Mouse (Mus musculus): ENCODE measurements at regions not wholly inside any gene's neighbourhood (a gene's known extent, or its start where the extent isn't known, plus 50 kb on each side); places are given as distances from the start of the nearest gene placed in this dataset.

GRCm38 (mm10) chr19:16075512-16076086 is 57.0 kb upstream of the Gnaq start:
- intact Hi-C loops (cut with DNase I), result no loop called here
- DNase-seq, result no peak

GRCm38 (mm10) chr19:16075026-16075425 is 57.6 kb upstream of the Gnaq start:
- intact Hi-C loops (cut with DNase I), result no loop called here
- no peak for DNase-seq

GRCm38 (mm10) chr19:16067314-16067713 is 65.3 kb upstream of the Gnaq start:
- no peak for DNase-seq
- intact Hi-C loops (cut with DNase I), result no loop called here

DNA sequence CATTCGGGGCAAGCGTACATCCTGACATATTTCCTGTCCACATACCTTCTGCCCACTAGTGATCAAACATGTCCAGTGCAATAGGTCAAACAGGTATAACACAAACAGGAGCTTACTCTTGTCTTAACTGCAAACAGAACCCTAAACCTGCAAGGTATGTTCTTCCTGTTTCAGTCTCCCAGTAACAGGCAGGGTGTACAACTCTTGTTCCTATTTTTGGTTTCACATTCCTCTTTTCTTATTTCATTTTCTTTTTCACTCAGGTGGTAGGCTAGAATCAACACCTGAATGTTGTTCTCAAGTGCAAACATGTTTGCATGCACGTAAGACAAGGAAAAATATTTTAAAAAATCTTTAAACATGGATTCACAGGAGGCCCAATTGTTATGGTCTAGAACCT is 67.7 kb upstream of the Gnaq start:
- no peak for DNase-seq
- intact Hi-C loops (cut with DNase I), result loop anchor here (1.0 to 5.0 kb wide), 7 partner anchors 64 to 534 kb away; partner anchors contain the start of gene Gna14

GRCm38 (mm10) chr19:16063916-16064580 is 68.6 kb upstream of the Gnaq start:
- peak; percentile 81 to 83 for DNase-seq
- intact Hi-C loops (cut with DNase I), result loop anchor here (1.0 to 5.0 kb wide), 7 partner anchors 65 to 535 kb away; partner anchors contain the start of gene Gna14

DNA sequence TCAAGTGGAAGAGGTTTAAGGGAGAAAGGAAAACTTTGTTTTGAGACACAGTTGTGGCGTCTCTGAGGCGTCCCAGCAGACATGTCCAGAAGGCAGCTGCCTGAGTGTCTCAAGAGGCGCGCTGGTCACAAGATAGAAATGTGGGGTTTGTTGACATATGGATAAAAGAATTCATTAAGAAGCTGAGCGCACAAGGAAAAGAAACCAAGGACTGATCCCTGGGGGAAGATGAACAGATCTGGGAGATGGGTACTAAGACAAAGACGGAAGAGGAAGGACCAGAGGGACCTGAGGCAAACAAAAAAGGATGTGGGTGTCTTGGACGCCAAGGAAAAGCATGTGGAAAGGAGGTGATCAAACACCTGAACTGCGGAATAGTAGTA is 69.1 kb upstream of the Gnaq start:
- intact Hi-C loops (cut with DNase I), result loop anchor here (5.0 kb wide), 4 partner anchors 264 to 374 kb away; partner anchors contain the start of gene Gna14
- DNase-seq, result peak in 1 of 2 experiments; percentile 18

DNA sequence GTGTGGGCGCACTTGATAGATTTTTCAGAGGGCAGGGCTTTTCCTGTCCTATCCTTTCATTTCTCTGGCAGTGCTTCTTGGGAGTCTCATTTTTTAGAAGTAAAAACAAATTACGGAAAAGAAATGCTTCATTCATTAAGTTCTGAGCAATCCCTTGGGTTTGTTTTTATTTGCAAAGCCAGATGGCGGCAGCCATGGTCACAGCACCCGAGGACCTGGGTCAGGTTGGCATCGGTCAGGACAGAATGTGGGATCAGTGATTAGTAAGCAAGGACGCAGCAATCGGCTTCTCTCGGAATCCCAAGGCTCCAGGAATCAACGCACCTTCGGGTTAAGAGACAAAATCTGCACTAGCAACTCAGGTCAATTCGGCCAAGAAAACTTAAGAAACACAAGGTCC is 70.8 kb upstream of the Gnaq start:
- no peak for DNase-seq
- intact Hi-C loops (cut with DNase I), result loop anchor here (5.0 kb wide), 4 partner anchors 265 to 375 kb away; partner anchors contain the start of gene Gna14

DNA sequence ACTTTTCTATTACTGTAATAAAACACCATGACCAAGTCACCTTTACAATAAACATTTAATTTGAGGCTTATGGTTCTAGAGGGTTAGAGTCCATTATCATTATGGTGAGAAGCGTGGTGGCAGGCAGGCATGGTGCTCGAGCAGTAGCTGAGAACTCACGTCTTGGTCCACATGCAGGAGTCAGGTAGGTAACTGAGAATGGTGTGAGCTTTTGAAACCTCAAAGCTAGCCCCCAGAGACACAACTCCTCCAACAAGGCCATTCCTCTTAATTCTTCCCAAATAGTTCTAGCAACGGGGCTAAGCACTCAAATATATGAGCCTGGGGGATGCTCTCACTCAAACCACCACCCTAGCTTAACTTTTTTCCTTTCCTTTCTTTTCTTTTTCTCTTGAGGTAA is 73.6 kb upstream of the Gnaq start:
- intact Hi-C loops (cut with DNase I), result no loop called here
- DNase-seq, result no peak

DNA sequence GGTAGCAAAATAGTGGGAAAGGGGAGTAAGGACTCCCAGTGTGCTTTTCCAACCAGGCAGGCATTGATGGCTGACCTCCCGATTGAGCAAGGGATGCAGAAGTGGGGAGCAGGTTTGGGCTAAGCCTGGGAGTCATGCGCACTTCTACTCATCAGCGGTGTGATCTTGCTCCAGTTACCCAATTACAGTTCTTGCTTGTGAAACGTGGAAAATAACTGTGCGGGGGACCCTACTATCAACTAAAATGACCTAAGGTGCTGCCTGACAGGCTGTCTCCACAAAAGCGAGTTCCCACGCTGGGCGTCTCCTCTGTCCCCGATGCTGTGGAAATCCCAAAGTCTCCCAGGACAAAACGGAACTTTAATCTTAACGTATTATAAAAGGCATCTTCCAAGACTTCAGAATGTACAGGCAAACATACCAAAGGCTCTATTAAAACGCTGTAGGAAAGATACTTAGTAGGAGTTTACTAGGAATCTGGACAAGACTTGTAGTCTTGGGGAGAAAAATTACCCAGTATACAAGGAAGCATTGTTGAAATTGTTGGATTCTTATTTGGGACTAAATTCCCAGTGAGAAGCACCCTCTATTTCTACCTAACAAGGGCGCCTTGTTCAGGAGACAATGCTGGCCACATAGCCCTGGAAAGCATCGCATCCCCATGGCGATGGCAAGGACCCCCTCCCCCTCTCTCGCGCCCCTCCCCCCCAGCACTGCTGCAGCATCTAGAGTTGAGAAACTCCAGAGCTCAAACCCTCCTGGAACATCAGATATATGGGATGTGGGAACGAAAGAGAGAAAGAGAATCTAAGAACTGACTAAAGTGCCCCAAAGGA is 65.6 kb upstream of the Cep78 start:
- intact Hi-C loops (cut with DNase I), result no loop called here
- DNase-seq, result peak in 1 of 2 experiments; percentile 40

GRCm38 (mm10) chr19:16049646-16050045 is 64.9 kb upstream of the Cep78 start:
- no peak for DNase-seq
- intact Hi-C loops (cut with DNase I), result no loop called here

DNA sequence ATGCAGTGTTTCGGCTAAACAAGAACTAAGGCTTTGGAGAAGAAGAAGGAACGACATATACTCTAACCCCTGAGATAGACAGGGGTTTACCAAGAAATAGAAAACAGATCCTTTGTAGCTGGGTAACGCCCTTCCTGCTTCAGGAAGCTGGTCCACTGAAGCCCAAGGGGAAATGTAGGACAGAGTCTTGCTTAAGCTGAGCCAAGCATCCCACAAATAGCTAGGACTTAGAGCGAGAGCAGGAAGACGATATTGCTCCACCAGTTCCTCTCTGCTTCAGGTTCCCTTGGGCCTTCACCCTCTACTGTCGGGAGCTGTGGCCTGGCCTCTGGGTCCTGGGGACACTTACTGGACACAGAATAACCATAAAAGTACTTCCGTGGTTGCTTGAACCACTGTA is 62.2 kb upstream of the Cep78 start:
- intact Hi-C loops (cut with DNase I), result no loop called here
- DNase-seq, result peak in 1 of 2 experiments; percentile 15

GRCm38 (mm10) chr19:16045261-16045660 is 60.5 kb upstream of the Cep78 start:
- DNase-seq, result no peak
- intact Hi-C loops (cut with DNase I), result no loop called here

DNA sequence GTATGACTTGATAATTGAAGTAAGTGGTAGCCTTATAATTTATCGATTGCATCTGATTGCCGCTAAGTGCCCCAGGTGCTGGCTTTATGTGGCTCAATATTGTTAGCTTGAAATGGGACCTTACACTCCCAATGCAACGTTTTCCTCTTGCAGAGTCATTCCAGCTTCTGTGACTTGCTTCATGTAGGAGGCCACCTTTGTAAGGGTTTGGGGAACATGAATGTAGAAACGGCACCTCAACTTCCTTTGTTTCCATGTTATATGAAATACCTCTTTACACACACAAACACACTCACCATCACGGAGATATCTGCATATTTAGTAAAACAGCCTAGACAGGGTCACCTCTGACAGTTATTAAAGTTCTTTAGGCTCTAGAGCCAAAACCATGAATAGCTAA is 59.4 kb upstream of the Cep78 start:
- intact Hi-C loops (cut with DNase I), result no loop called here
- no peak for DNase-seq

- intact Hi-C loops (cut with DNase I), result no loop called here
- DNase-seq, result no peak
These were observed 58.2 kb upstream of the Cep78 start for GRCm38 (mm10) chr19:16043007-16043406.

GRCm38 (mm10) chr19:16041891-16042290 is 57.1 kb upstream of the Cep78 start:
- intact Hi-C loops (cut with DNase I), result no loop called here
- DNase-seq, result no peak

- DNase-seq, result no peak
- intact Hi-C loops (cut with DNase I), result no loop called here
These were observed 53.0 kb upstream of the Cep78 start for GRCm38 (mm10) chr19:16037806-16038205.
